Mouse (Mus musculus): ENCODE measurements around the gene Dpf3. TPM values are rescaled to one million over a fixed set of nuclear protein-coding genes. Genes with fewer than 3 reads are reported as not detected.

Gene Dpf3
- 7.8 and 9.3 TPM in 2 replicates for polyA plus RNA-seq (2015; fragmentation: Nextera tagmentation; extraction: Ambion mirVana)

- H3K4me1 ChIP-seq (replicated peaks; ENCODE audit: insufficient read depth, low read length) = peaks cover 4% of the 10 kb centered on the region
- peak within 1 kb of the TSS; percentile 99 for H3K4me2 ChIP-seq (ENCODE audit: low read length)
- H3K9ac ChIP-seq (ENCODE audit: low read depth, low read length) = peak within 1 kb of the TSS; percentile 68
- H3K4me3 ChIP-seq (replicated peaks; ENCODE audit: low read depth, low read length) = peak within 1 kb of the TSS; percentile 53
- WGBS = under 1% methylated on average over 31 of the region's 31 CpGs
- H3K27me3 ChIP-seq (ENCODE audit: insufficient read depth, low read length) = no peaks in the 10 kb centered on the region
- H3K36me3 ChIP-seq (ENCODE audit: insufficient read depth, low read length) = no peaks in the 10 kb centered on the region
- no peak for TF ChIP-seq CTCF (IDR thresholded peaks at IDR 0.05; ENCODE audit: low read depth)
- peak within 1 kb of the TSS; percentile 67 for H3K27ac ChIP-seq
- no peaks in the 10 kb centered on the region for H3K9me3 ChIP-seq (replicated peaks; ENCODE audit: low read length)
- peak; percentile 96 for ATAC-seq (replicated peaks; ENCODE audit: low FRiP score, low read depth)
- DNase-seq (ENCODE audit: low spot score) = peak; percentile 99
Measured at GRCm38 (mm10) chr12:83487476-83487991, at the start of gene Dpf3. TSS of gene Dpf3 (minus strand) at chr12:83487716.

GRCm38 (mm10) chr12:83536039-83536438, 48.5 kb upstream of the Dpf3 start:
- Histone ChIP-seq H3K4me1 (replicated peaks; ENCODE audit: insufficient read depth, low read length) (no peaks in the 10 kb centered on the region), H3K9ac (ENCODE audit: low read depth, low read length) (no peak overlapping the region), H3K4me2 (ENCODE audit: low read length) (no peak overlapping the region), H3K4me3 (replicated peaks; ENCODE audit: low read depth, low read length) (no peak overlapping the region), H3K27ac (no peak overlapping the region), H3K36me3 (ENCODE audit: insufficient read depth, low read length) (0 out of 2 replicates have a peak, but pooled peaks cover 28% of the 10 kb centered on the region), H3K9me3 (replicated peaks; ENCODE audit: low read length) (no peaks in the 10 kb centered on the region), H3K27me3 (ENCODE audit: insufficient read depth, low read length) (no peaks in the 10 kb centered on the region)
- 59% methylated on average over 9 of the region's 9 CpGs for WGBS
- no peak for DNase-seq (ENCODE audit: low spot score)
- TF ChIP-seq CTCF (IDR thresholded peaks at IDR 0.05; ENCODE audit: low read depth) = no peak
- no peak for ATAC-seq (replicated peaks; ENCODE audit: low FRiP score, low read depth)

- no peaks in the 10 kb centered on the region for H3K4me1 ChIP-seq (replicated peaks; ENCODE audit: insufficient read depth, low read length)
- H3K4me2 ChIP-seq (ENCODE audit: low read length) = no peak overlapping the region
- H3K27me3 ChIP-seq (ENCODE audit: insufficient read depth, low read length) = no peaks in the 10 kb centered on the region
- no peak overlapping the region for H3K9ac ChIP-seq (ENCODE audit: low read depth, low read length)
- no peak for TF ChIP-seq CTCF (IDR thresholded peaks at IDR 0.05; ENCODE audit: low read depth)
- no peak for DNase-seq (ENCODE audit: low spot score)
- no peak for ATAC-seq (replicated peaks; ENCODE audit: low FRiP score, low read depth)
- no peak overlapping the region for H3K27ac ChIP-seq
- peaks cover 27% of the 10 kb centered on the region; the same call in 1 of the 2 replicates for H3K36me3 ChIP-seq (ENCODE audit: insufficient read depth, low read length)
- no peak overlapping the region for H3K4me3 ChIP-seq (replicated peaks; ENCODE audit: low read depth, low read length)
- no peaks in the 10 kb centered on the region for H3K9me3 ChIP-seq (replicated peaks; ENCODE audit: low read length)
- WGBS = 83% methylated on average over 11 of the region's 11 CpGs
Measured at GRCm38 (mm10) chr12:83535428-83535827, 47.9 kb upstream of the Dpf3 start.

GRCm38 (mm10) chr12:83534190-83534589, 46.7 kb upstream of the Dpf3 start:
- H3K4me1 ChIP-seq (replicated peaks; ENCODE audit: insufficient read depth, low read length) = no peaks in the 10 kb centered on the region
- WGBS = 76% methylated on average over 3 of the region's 3 CpGs
- H3K4me2 ChIP-seq (ENCODE audit: low read length) = no peak overlapping the region
- ATAC-seq (replicated peaks; ENCODE audit: low FRiP score, low read depth) (no peak), DNase-seq (ENCODE audit: low spot score) (no peak)
- no peaks in the 10 kb centered on the region for H3K9me3 ChIP-seq (replicated peaks; ENCODE audit: low read length)
- H3K9ac ChIP-seq (ENCODE audit: low read depth, low read length) = no peak overlapping the region
- TF ChIP-seq CTCF (IDR thresholded peaks at IDR 0.05; ENCODE audit: low read depth) = no peak
- no peak overlapping the region for H3K4me3 ChIP-seq (replicated peaks; ENCODE audit: low read depth, low read length)
- no peaks in the 10 kb centered on the region for H3K27me3 ChIP-seq (ENCODE audit: insufficient read depth, low read length)
- H3K36me3 ChIP-seq (ENCODE audit: insufficient read depth, low read length) = peaks cover 20% of the 10 kb centered on the region; the same call in 1 of the 2 replicates
- H3K27ac ChIP-seq = no peak overlapping the region

GRCm38 (mm10) chr12:83532966-83533365, 45.5 kb upstream of the Dpf3 start:
- H3K9me3 ChIP-seq (replicated peaks; ENCODE audit: low read length) = no peaks in the 10 kb centered on the region
- 89% methylated on average over 3 of the region's 3 CpGs for WGBS
- no peak for DNase-seq (ENCODE audit: low spot score)

GRCm38 (mm10) chr12:83531992-83532391, 44.5 kb upstream of the Dpf3 start:
- Histone ChIP-seq H3K4me1 (replicated peaks; ENCODE audit: insufficient read depth, low read length) (no peaks in the 10 kb centered on the region), H3K9me3 (replicated peaks; ENCODE audit: low read length) (no peaks in the 10 kb centered on the region), H3K27me3 (ENCODE audit: insufficient read depth, low read length) (no peaks in the 10 kb centered on the region), H3K36me3 (ENCODE audit: insufficient read depth, low read length) (peaks cover 20% of the 10 kb centered on the region; the same call in 1 of the 2 replicates), H3K4me3 (replicated peaks; ENCODE audit: low read depth, low read length) (no peak overlapping the region), H3K9ac (ENCODE audit: low read depth, low read length) (no peak overlapping the region), H3K27ac (no peak overlapping the region), H3K4me2 (ENCODE audit: low read length) (no peak overlapping the region)
- TF ChIP-seq CTCF (IDR thresholded peaks at IDR 0.05; ENCODE audit: low read depth) = no peak
- WGBS = 83% methylated on average over 6 of the region's 6 CpGs
- ATAC-seq (replicated peaks; ENCODE audit: low FRiP score, low read depth) = no peak
- DNase-seq (ENCODE audit: low spot score) = no peak

More at GRCm38 (mm10) chr12:83532966-83533365, 45.5 kb upstream of the Dpf3 start:
- H3K36me3 ChIP-seq (ENCODE audit: insufficient read depth, low read length) = peaks cover 16% of the 10 kb centered on the region; the same call in 1 of the 2 replicates
- H3K27ac ChIP-seq = no peak overlapping the region
- no peak overlapping the region for H3K9ac ChIP-seq (ENCODE audit: low read depth, low read length)
- H3K4me3 ChIP-seq (replicated peaks; ENCODE audit: low read depth, low read length) = no peak overlapping the region
- no peaks in the 10 kb centered on the region for H3K4me1 ChIP-seq (replicated peaks; ENCODE audit: insufficient read depth, low read length)
- no peak for ATAC-seq (replicated peaks; ENCODE audit: low FRiP score, low read depth)
- no peak overlapping the region for H3K4me2 ChIP-seq (ENCODE audit: low read length)
- no peaks in the 10 kb centered on the region for H3K27me3 ChIP-seq (ENCODE audit: insufficient read depth, low read length)
- TF ChIP-seq CTCF (IDR thresholded peaks at IDR 0.05; ENCODE audit: low read depth) = no peak
